Mouse (Mus musculus) small intestine, adult 2 months (tissue): ENCODE data around the gene Rnase13. TPM values are rescaled to one million over a fixed set of nuclear protein-coding genes. Genes with fewer than 3 reads are reported as not detected.

ENCODE experiments used
- H3K27ac ChIP-seq: fragments of 200-500 bp; 2 replicates; pipeline ENCODE4 v1.5.1; 2012; ENCODE audit warnings: low read depth, low read length, control low read depth, inconsistent platforms; ENCODE audit not compliant: insufficient read depth
- H3K27me3 ChIP-seq: fragments of 200-500 bp; 2 replicates; pipeline ENCODE4 v1.6.1; 2012; ENCODE audit warnings: mild to moderate bottlenecking, moderate library complexity, low read length, inconsistent platforms; ENCODE audit not compliant: control insufficient read depth, insufficient read depth
- H3K36me3 ChIP-seq: fragments of 200-500 bp; 2 replicates; pipeline ENCODE4 v1.6.1; 2012; ENCODE audit warnings: mild to moderate bottlenecking, low read length, control low read depth, inconsistent platforms; ENCODE audit not compliant: control insufficient read depth, insufficient read depth
- H3K4me1 ChIP-seq: fragments of 200-500 bp; 2 replicates; pipeline ENCODE4 v1.6.1; 2012; ENCODE audit warnings: low read length, inconsistent platforms, mixed read lengths; ENCODE audit not compliant: control insufficient read depth, insufficient read depth, insufficient read length
- H3K4me3 ChIP-seq: fragments of 200-500 bp; 2 replicates; pipeline ENCODE4 v1.5.1; 2012; ENCODE audit warnings: low read depth, mild to moderate bottlenecking, control low read depth, inconsistent platforms, low read length, moderate library complexity
- CTCF ChIP-seq: fragments of 200-500 bp; IDR thresholded peaks from 2 replicates; pipeline ENCODE4 v1.5.1; 2012; ENCODE audit warnings: low read depth, mild to moderate bottlenecking, control low read depth, inconsistent platforms, low read length, moderate library complexity, mixed read lengths; ENCODE audit not compliant: insufficient replicate concordance, insufficient read length; ENCODE audit errors: extremely low read depth
- POLR2A ChIP-seq: fragments of 200-500 bp; IDR thresholded peaks from 2 replicates; pipeline ENCODE4 v1.6.1; 2012; ENCODE audit warnings: low read depth, mild to moderate bottlenecking, control low read depth, inconsistent platforms, low read length, moderate library complexity
- WGBS: fragments of 180-500 bp; shearing (Covaris S2); methylation state at CpG from one replicate; pipeline ENCODE4 v1.1.7; 2018; 5-methylcytosine and 5-hydroxymethylcytosine counted together
- polyA plus RNA-seq: library from polyadenylated mRNA; depleted of rRNA; stranded (reverse); fragments of >200 nt; gene quantifications from 2 replicates; pipeline ENCODE4 v1.2.3, GENCODE M21; 2012

Gene Rnase13
- polyA plus RNA-seq, 1 experiment = not detected

DNA sequence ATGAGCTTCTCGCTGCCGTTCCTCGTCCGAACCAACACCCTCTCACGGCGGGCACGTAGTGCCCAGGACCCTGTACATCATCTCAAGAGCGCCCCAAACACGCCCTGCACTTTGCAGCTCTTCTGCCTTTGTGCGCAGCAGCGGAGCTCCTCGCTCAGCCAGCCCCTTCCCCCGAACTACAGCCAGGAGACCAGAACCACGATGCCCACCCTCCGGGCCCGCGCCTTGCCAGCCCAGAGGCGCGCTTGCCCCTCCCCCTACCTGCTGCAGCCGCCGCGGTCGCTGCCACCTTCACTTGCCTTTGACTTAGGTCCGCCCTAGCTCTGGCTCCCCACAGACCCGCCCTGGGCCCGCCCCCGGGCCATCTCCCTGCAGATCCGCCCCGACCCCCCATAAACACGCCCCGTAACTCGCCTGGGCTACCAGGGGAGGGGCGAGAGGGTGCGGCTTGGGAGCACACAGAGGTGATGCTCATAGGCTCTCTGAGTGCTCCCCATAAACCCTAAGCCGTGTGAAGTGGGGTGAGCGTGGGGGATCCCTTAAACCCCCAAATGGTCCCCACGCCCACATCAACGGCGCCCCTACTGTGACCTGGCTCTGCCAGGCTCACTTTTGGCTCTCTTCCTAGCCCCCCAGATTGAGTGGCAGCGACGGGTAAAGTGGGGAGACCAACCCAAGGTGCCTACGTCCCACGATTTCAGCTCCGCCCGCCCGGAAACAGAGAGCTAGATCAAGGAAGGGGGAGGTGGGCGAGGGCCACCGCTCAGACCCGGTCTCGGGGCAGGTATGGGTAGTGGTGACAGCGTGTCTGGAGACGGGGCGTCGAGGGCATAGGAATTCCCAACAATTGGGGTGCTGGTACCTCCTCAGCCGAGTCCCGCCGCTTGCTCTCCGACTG lies 9.3 kb downstream of the Rnase13 start:
- no peaks in the 10 kb centered on the region for H3K27me3 ChIP-seq
- no peaks in the 10 kb centered on the region for H3K36me3 ChIP-seq
- H3K27ac ChIP-seq = peak overlapping the region; percentile 72
- TF ChIP-seq POLR2A = peak; percentile 52
- TF ChIP-seq CTCF = no peak
- H3K4me1 ChIP-seq = peaks cover 11% of the 10 kb centered on the region
- WGBS = under 1% methylated on average over 58 of the region's 58 CpGs
- H3K4me3 ChIP-seq = peak overlapping the region; percentile 85

DNA sequence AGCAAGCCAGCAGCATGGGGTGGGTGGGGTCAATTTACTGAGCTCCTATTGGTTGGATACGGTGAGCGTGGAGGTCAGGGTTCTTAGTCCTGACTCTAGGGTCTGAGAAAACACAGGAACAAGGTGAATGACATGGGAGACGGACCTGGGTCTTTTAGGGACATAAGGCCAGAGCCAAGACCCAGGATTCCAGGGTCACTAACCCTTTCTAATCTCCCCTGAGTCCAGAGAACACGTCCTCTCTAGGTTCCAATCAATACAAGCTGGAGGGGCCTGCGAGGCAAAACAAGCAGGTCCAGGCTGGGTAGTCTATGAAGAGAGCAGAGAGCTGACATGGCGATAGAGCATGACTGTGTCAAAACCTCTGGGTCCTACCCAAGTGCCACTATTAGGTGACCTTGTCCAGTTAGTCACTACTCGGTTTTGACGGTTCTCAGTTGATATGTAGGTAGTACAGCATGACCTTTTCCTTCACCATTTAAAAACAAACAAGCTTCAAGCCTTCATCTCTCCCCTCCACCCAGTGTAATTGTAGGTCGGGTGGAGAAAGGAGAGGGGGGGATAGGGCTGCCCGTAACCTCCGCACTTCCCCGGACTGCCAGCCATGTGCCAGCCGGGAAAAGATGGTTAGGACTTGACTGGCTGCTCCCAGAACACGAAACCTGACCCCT lies 10.0 kb downstream of the Rnase13 start:
- peak overlapping the region; percentile 12; the same call in 1 of the 2 replicates for H3K27ac ChIP-seq
- 8% methylated on average over 14 of the region's 14 CpGs for WGBS
- TF ChIP-seq CTCF (no peak), POLR2A (no peak)

DNA sequence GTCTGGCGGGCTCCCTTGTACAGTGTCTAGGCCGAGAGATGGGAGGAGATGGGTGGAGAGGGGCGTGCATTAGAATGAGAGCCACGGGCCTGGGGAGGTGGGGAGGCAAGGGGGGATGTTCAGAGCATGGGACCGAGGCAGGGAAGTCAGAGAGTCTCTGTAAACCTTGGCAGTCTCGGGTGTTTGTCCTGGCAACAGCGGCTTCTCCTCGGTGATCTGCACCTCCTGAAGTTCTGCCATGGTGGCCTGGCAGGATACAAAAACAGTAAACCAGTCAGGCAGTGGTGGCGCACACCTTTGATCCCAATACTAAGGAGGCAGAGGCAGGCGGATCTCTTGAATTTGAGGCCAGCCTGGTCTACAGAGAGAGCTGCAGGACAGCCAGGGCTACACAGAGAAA lies 11.3 kb downstream of the Rnase13 start:
- Histone ChIP-seq H3K4me3 (no peak overlapping the region), H3K36me3 (peaks cover 4% of the 10 kb centered on the region; the same call in 1 of the 2 replicates), H3K4me1 (peaks cover 11% of the 10 kb centered on the region), H3K27ac (no peak overlapping the region), H3K27me3 (no peaks in the 10 kb centered on the region)
- 86% methylated on average over 10 of the region's 10 CpGs for WGBS
- no peak for TF ChIP-seq CTCF
- no peak for TF ChIP-seq POLR2A

More for the DNA sequence above, 10.0 kb downstream of the Rnase13 start:
- Histone ChIP-seq H3K4me3 (peak overlapping the region; percentile 85), H3K4me1 (peaks cover 11% of the 10 kb centered on the region), H3K27me3 (no peaks in the 10 kb centered on the region), H3K36me3 (peaks cover 4% of the 10 kb centered on the region; the same call in 1 of the 2 replicates)

DNA sequence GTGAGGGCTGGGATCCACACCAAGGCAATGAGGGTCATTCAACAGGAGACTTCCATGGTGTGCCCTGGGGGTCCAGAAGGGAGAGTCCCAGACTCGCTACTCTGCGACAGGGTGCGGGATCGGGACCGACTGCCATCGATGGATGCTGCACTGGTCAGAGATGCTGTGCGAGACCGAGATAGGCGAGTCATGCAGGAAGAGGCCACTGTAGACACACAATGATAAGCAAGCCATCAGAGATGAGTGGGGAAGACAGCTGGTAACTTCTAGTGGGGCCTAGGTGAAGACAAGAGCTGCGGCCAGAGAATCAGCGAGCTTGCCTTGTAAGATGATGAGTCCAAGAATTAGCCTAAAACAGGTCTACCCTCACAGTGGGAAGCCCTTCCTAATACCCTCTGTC lies 16.5 kb downstream of the Rnase13 start:
- 91% methylated on average over 11 of the region's 11 CpGs for WGBS
- peaks cover 5% of the 10 kb centered on the region; the same call in 1 of the 2 replicates for H3K36me3 ChIP-seq
- no peaks in the 10 kb centered on the region for H3K27me3 ChIP-seq
- H3K4me1 ChIP-seq = no peaks in the 10 kb centered on the region
- H3K4me3 ChIP-seq = no peak overlapping the region
- TF ChIP-seq CTCF = no peak
- no peak for TF ChIP-seq POLR2A
- H3K27ac ChIP-seq = no peak overlapping the region

DNA sequence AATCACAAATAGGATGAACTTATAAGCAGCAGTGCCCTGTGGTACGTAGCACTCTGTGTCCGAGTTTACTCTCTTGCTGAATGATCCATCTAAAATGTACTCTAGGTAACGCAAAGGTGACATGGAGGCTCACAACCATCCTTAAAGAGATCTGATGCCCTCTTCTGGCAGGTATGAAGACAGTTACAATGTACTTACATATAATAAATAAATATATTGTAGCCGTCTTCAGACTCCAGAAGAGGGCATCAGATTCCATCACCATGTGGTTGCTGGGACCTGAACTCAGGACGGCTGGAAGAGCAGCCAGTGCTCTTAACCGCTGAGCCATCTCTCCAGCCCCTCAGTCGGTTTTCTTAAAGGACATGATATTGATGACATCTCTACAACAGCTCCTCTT lies 17.9 kb downstream of the Rnase13 start:
- Histone ChIP-seq H3K36me3 (peaks cover 5% of the 10 kb centered on the region; the same call in 1 of the 2 replicates), H3K4me3 (no peak overlapping the region), H3K27me3 (no peaks in the 10 kb centered on the region), H3K4me1 (no peaks in the 10 kb centered on the region), H3K27ac (no peak overlapping the region)
- TF ChIP-seq CTCF = no peak
- TF ChIP-seq POLR2A = no peak
- WGBS = 59% methylated on average over 7 of the region's 7 CpGs

DNA sequence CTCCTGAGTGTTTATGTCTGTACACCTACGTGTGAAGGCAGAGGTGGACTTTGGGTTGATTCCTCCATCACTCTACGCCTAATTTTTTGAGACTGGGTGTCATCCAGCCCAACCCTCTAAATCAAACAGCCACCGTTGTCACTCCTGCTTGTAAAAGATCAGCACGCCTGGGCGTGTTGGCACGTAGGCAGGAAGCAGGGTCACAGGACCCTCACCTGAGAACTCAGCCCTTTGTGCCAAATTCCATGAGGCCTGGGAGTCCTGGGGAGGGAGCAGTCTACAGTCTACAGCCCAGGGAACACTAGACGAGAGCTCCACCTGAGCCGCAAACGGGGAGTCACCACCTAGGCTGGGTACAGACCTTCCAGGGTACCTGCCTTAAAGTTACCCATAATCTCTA lies 18.8 kb downstream of the Rnase13 start:
- peaks cover 5% of the 10 kb centered on the region; the same call in 1 of the 2 replicates for H3K36me3 ChIP-seq
- WGBS = 63% methylated on average over 9 of the region's 9 CpGs
- H3K4me1 ChIP-seq = no peaks in the 10 kb centered on the region
- TF ChIP-seq CTCF = no peak
- TF ChIP-seq POLR2A = no peak
- H3K4me3 ChIP-seq = no peak overlapping the region
- no peaks in the 10 kb centered on the region for H3K27me3 ChIP-seq
- no peak overlapping the region for H3K27ac ChIP-seq
